ENCODE assay signal across 16 mouse cellular contexts in genomic region chr3:130935926-130936315, GRCm38 (mm10).
DNase-seq lines count a peak whose midpoint lies in the region; ATAC-seq lines count a peak whose summit lies in the region.
"Had no signal": no experiment of that assay in that cellular context is flagged by ENCODE, and none has a peak within 500 bp of the region (broad histone marks: within the 10 kb centered on the region; RNA-seq: fewer than 3 reads in every experiment).

No protein-coding gene starts in this region.

- intact Hi-C loops in heart, postnatal 10 days (cut with DNase I), result no loop called here

- no peaks in the 10 kb centered on the region for H3K27me3 ChIP-seq in heart, embryonic 12.5 days (replicated peaks)
- no peaks in the 10 kb centered on the region for H3K27me3 ChIP-seq in lung, embryonic 16.5 days (ENCODE audit: control insufficient read depth, insufficient read depth, low read depth, low read length)
- H3K27me3 ChIP-seq in embryonic facial prominence, embryonic 13.5 days, result no peaks in the 10 kb centered on the region
- peaks cover 4% of the 10 kb centered on the region; the same call in 1 of the 2 replicates for H3K27me3 ChIP-seq in limb, embryonic 13.5 days
- H3K27me3 ChIP-seq in hindbrain, embryonic 13.5 days, result 0 out of 2 replicates have a peak, but pooled peaks cover 5% of the 10 kb centered on the region
- H3K27me3 ChIP-seq: forebrain, embryonic 15.5 days had no signal

- H3K4me3 ChIP-seq in heart, embryonic 12.5 days, result no peak overlapping the region
- H3K4me3 ChIP-seq in lung, embryonic 16.5 days (ENCODE audit: low read length), result no peak overlapping the region
- H3K4me3 ChIP-seq in embryonic facial prominence, embryonic 13.5 days, result no peak overlapping the region
- H3K4me3 ChIP-seq in limb, embryonic 13.5 days, result no peak overlapping the region
- H3K4me3 ChIP-seq in hindbrain, embryonic 13.5 days, result no peak overlapping the region
- H3K4me3 ChIP-seq: forebrain, embryonic 15.5 days; gastrocnemius, adult 2 months; left cerebral cortex, adult 2 months; midbrain, embryonic 12.5 days had no signal

- no peaks in the 10 kb centered on the region for H3K36me3 ChIP-seq in heart, embryonic 12.5 days
- no peaks in the 10 kb centered on the region for H3K36me3 ChIP-seq in lung, embryonic 16.5 days (ENCODE audit: control insufficient read depth, insufficient read depth, low read length)
- H3K36me3 ChIP-seq in embryonic facial prominence, embryonic 13.5 days, result no peaks in the 10 kb centered on the region
- no peaks in the 10 kb centered on the region for H3K36me3 ChIP-seq in limb, embryonic 13.5 days
- no peaks in the 10 kb centered on the region for H3K36me3 ChIP-seq in hindbrain, embryonic 13.5 days
- H3K36me3 ChIP-seq: forebrain, embryonic 15.5 days; G1E; midbrain, embryonic 12.5 days had no signal

- no peak overlapping the region for H3K9ac ChIP-seq in heart, embryonic 12.5 days
- H3K9ac ChIP-seq in lung, embryonic 16.5 days (ENCODE audit: low read length), result no peak overlapping the region
- H3K9ac ChIP-seq in embryonic facial prominence, embryonic 13.5 days, result no peak overlapping the region
- H3K9ac ChIP-seq in limb, embryonic 13.5 days, result no peak overlapping the region
- no peak overlapping the region for H3K9ac ChIP-seq in hindbrain, embryonic 13.5 days
- H3K9ac ChIP-seq: forebrain, embryonic 15.5 days; midbrain, embryonic 12.5 days had no signal

- H3K4me1 ChIP-seq in heart, embryonic 12.5 days (replicated peaks), result peaks cover 20% of the 10 kb centered on the region
- peaks cover 10% of the 10 kb centered on the region for H3K4me1 ChIP-seq in lung, embryonic 16.5 days (replicated peaks; ENCODE audit: control insufficient read depth, insufficient read depth, low read length)
- H3K4me1 ChIP-seq in embryonic facial prominence, embryonic 13.5 days, result peaks cover 28% of the 10 kb centered on the region
- peaks cover 23% of the 10 kb centered on the region for H3K4me1 ChIP-seq in limb, embryonic 13.5 days
- no peaks in the 10 kb centered on the region for H3K4me1 ChIP-seq in hindbrain, embryonic 13.5 days (replicated peaks)
- H3K4me1 ChIP-seq: forebrain, embryonic 15.5 days had no signal

- ATAC-seq in heart, embryonic 12.5 days (ENCODE audit: insufficient number of reproducible peaks, low FRiP score), result no peak
- peak; percentile 26; the same call in 1 of the 2 replicates for ATAC-seq in lung, embryonic 16.5 days (ENCODE audit: low read depth)
- no peak for ATAC-seq in embryonic facial prominence, embryonic 13.5 days (ENCODE audit: insufficient number of reproducible peaks, insufficient read depth, low FRiP score, low TSS enrichment, low read depth)
- no peak for ATAC-seq in limb, embryonic 13.5 days (ENCODE audit: low FRiP score, low read depth)
- ATAC-seq in hindbrain, embryonic 13.5 days (ENCODE audit: low FRiP score), result no peak
- ATAC-seq: forebrain, embryonic 15.5 days had no signal

- peak overlapping the region; percentile 31 for H3K4me2 ChIP-seq in heart, embryonic 12.5 days
- 0 out of 2 replicates have a peak overlapping the region, but pooled peaks have one; percentile 10 for H3K4me2 ChIP-seq in lung, embryonic 16.5 days (ENCODE audit: low read depth, low read length)
- no peak overlapping the region for H3K4me2 ChIP-seq in embryonic facial prominence, embryonic 13.5 days
- peak overlapping the region; percentile 19; the same call in 1 of the 2 replicates for H3K4me2 ChIP-seq in limb, embryonic 13.5 days (replicated peaks)
- H3K4me2 ChIP-seq in hindbrain, embryonic 13.5 days, result no peak overlapping the region
- H3K4me2 ChIP-seq: forebrain, embryonic 15.5 days; liver, embryonic 11.5 days; midbrain, embryonic 12.5 days had no signal

- no peak for DNase-seq in heart, postnatal 10 days
- no peak for DNase-seq in lung, postnatal 10 days
- DNase-seq in ovary, adult 18-20 months (ENCODE audit: low spot score), result no peak
- DNase-seq: lung, postnatal 36 days had no signal

- H3K27ac ChIP-seq in heart, embryonic 12.5 days (ENCODE audit: poor library complexity, severe bottlenecking), result no peak overlapping the region
- no peak overlapping the region; the same call in 1 of the 2 replicates for H3K27ac ChIP-seq in lung, embryonic 16.5 days (ENCODE audit: low read length)
- H3K27ac ChIP-seq in embryonic facial prominence, embryonic 13.5 days, result peak overlapping the region; percentile 53
- no peak overlapping the region; the same call in 1 of the 2 replicates for H3K27ac ChIP-seq in limb, embryonic 13.5 days
- no peak overlapping the region for H3K27ac ChIP-seq in hindbrain, embryonic 13.5 days
- H3K27ac ChIP-seq: forebrain, embryonic 15.5 days; gastrocnemius, adult 2 months; kidney, postnatal 0 days; left cerebral cortex, adult 2 months; midbrain, embryonic 12.5 days had no signal

- H3K9me3 ChIP-seq in heart, embryonic 12.5 days (replicated peaks), result no peaks in the 10 kb centered on the region
- no peaks in the 10 kb centered on the region for H3K9me3 ChIP-seq in lung, embryonic 16.5 days (ENCODE audit: control insufficient read depth, low read length)
- no peaks in the 10 kb centered on the region for H3K9me3 ChIP-seq in embryonic facial prominence, embryonic 13.5 days
- H3K9me3 ChIP-seq in limb, embryonic 13.5 days, result no peaks in the 10 kb centered on the region
- no peaks in the 10 kb centered on the region for H3K9me3 ChIP-seq in hindbrain, embryonic 13.5 days
- H3K9me3 ChIP-seq: forebrain, embryonic 15.5 days; midbrain, embryonic 12.5 days had no signal

- WGBS in heart, embryonic 12.5 days, result 38% methylated on average over 11 of the region's 11 CpGs
- 51% methylated on average over 11 of the region's 11 CpGs for WGBS in lung, embryonic 16.5 days
- 70% methylated on average over 11 of the region's 11 CpGs for WGBS in embryonic facial prominence, embryonic 13.5 days
- WGBS in limb, embryonic 13.5 days, result 54% methylated on average over 11 of the region's 11 CpGs
- 80% methylated on average over 11 of the region's 11 CpGs for WGBS in hindbrain, embryonic 13.5 days

Comparison
In these comparisons a context has a peak if more than half of its experiments do, and no peak if none do; other contexts are left out.
1. H3K4me2 ChIP-seq: peak in heart, embryonic 12.5 days (single experiment), lung, embryonic 16.5 days (single experiment) and limb, embryonic 13.5 days (single experiment); none in embryonic facial prominence, embryonic 13.5 days (single experiment) and hindbrain, embryonic 13.5 days (single experiment).